Comparison of ENCODE assay signal across 7 mouse cellular contexts in genomic region chrX:13071776-13072460, GRCm38 (mm10). TPM values are rescaled to one million over a fixed set of nuclear protein-coding genes. Genes with fewer than 3 reads are reported as not detected.
DNase-seq lines count a peak whose midpoint lies in the region; ATAC-seq and TF ChIP-seq lines count a peak whose summit lies in the region.

No protein-coding gene starts in this region.

- H3K4me3 ChIP-seq in embryonic facial prominence, embryonic 12.5 days = peak overlapping the region; percentile 70
- peak overlapping the region; percentile 63 for H3K4me3 ChIP-seq in heart, adult 2 months
- peak overlapping the region; percentile 68 for H3K4me3 ChIP-seq in limb, embryonic 13.5 days
- peak overlapping the region; percentile 67 for H3K4me3 ChIP-seq in midbrain, embryonic 15.5 days
- H3K4me3 ChIP-seq in spleen, adult 2 months (ENCODE audit: extremely low read depth, insufficient read depth, insufficient read length) = peak overlapping the region; percentile 98

- TF ChIP-seq CTCF in heart, adult 2 months (IDR thresholded peaks at IDR 0.05) = no peak
- TF ChIP-seq CTCF in spleen, adult 2 months (IDR thresholded peaks at IDR 0.05; ENCODE audit: extremely low read depth, insufficient read depth, insufficient read length, insufficient replicate concordance) = no peak

- peak; percentile 83 for DNase-seq in adrenal gland, postnatal 14 days
- DNase-seq in heart, adult 2 months = peak; percentile 76 to 82
- peak; percentile 53 to 55 for DNase-seq in kidney, adult 8-10 months
- peak; percentile 53 to 62 for DNase-seq in spleen, adult 2 months (ENCODE audit: low read depth in 1 of 2, low spot score in 2 of 2)

- peak overlapping the region; percentile 22; the same call in 1 of the 2 replicates for H3K4me2 ChIP-seq in embryonic facial prominence, embryonic 12.5 days (replicated peaks)
- H3K4me2 ChIP-seq in limb, embryonic 13.5 days (replicated peaks) = peak overlapping the region; percentile 59
- peak overlapping the region; percentile 47 for H3K4me2 ChIP-seq in midbrain, embryonic 15.5 days

- no peaks in the 10 kb centered on the region for H3K79me2 ChIP-seq in heart, adult 2 months (replicated peaks; ENCODE audit: control insufficient read depth, insufficient read depth, low read length)

- H3K9me3 ChIP-seq in embryonic facial prominence, embryonic 12.5 days = no peaks in the 10 kb centered on the region
- no peaks in the 10 kb centered on the region for H3K9me3 ChIP-seq in limb, embryonic 13.5 days
- no peaks in the 10 kb centered on the region for H3K9me3 ChIP-seq in midbrain, embryonic 15.5 days

- no peak; the same call in 1 of the 2 replicates for TF ChIP-seq POLR2A in heart, adult 2 months (IDR thresholded peaks at IDR 0.05; ENCODE audit: insufficient read depth, low read depth, low read length)
- peak; percentile 3 for TF ChIP-seq POLR2A in spleen, adult 2 months (IDR thresholded peaks at IDR 0.05; ENCODE audit: low read depth, low read length)

- peak overlapping the region; percentile 81 for H3K9ac ChIP-seq in embryonic facial prominence, embryonic 12.5 days
- H3K9ac ChIP-seq in heart, adult 2 months (ENCODE audit: low read depth, low read length) = peak overlapping the region; percentile 93
- H3K9ac ChIP-seq in limb, embryonic 13.5 days = peak overlapping the region; percentile 87
- peak overlapping the region; percentile 79 for H3K9ac ChIP-seq in midbrain, embryonic 15.5 days

- H3K4me1 ChIP-seq in embryonic facial prominence, embryonic 12.5 days = no peaks in the 10 kb centered on the region; the same call in 1 of the 2 replicates
- H3K4me1 ChIP-seq in heart, adult 2 months (ENCODE audit: control insufficient read depth, insufficient read depth, low read length) = no peaks in the 10 kb centered on the region
- no peaks in the 10 kb centered on the region for H3K4me1 ChIP-seq in limb, embryonic 13.5 days
- peaks cover 3% of the 10 kb centered on the region for H3K4me1 ChIP-seq in midbrain, embryonic 15.5 days
- H3K4me1 ChIP-seq in spleen, adult 2 months (ENCODE audit: control insufficient read depth, insufficient read depth, insufficient read length) = no peaks in the 10 kb centered on the region

- TF ChIP-seq EP300 in heart, adult 2 months (IDR thresholded peaks at IDR 0.05; ENCODE audit: insufficient read depth, low read depth, low read length) = no peak

- peak; percentile 25 for ATAC-seq in embryonic facial prominence, embryonic 12.5 days (ENCODE audit: insufficient number of reproducible peaks, insufficient read depth, low FRiP score, low TSS enrichment)
- ATAC-seq in limb, embryonic 13.5 days (ENCODE audit: low FRiP score, low read depth) = peak; percentile 21; the same call in 1 of the 2 replicates
- ATAC-seq in midbrain, embryonic 15.5 days (replicated peaks) = peak; percentile 32

- intact Hi-C loops in heart, adult 2 months (cut with DNase I) = loop anchor here (2.0 to 10.0 kb wide), 3 partner anchors 209 to 397 kb away; partner anchors contain the start of genes 1810030O07Rik, Ddx3x and Med14

- peak overlapping the region; percentile 94 for H3K27ac ChIP-seq in embryonic facial prominence, embryonic 12.5 days
- peak overlapping the region; percentile 91 for H3K27ac ChIP-seq in heart, adult 2 months
- peak overlapping the region; percentile 94 for H3K27ac ChIP-seq in limb, embryonic 13.5 days
- H3K27ac ChIP-seq in midbrain, embryonic 15.5 days = peak overlapping the region; percentile 96
- H3K27ac ChIP-seq in spleen, adult 2 months (ENCODE audit: insufficient read depth, low read length) = peak overlapping the region; percentile 96

- no peaks in the 10 kb centered on the region for H3K36me3 ChIP-seq in embryonic facial prominence, embryonic 12.5 days
- H3K36me3 ChIP-seq in heart, adult 2 months (ENCODE audit: control insufficient read depth, insufficient read depth, low read length) = peaks cover 6% of the 10 kb centered on the region
- no peaks in the 10 kb centered on the region for H3K36me3 ChIP-seq in limb, embryonic 13.5 days
- H3K36me3 ChIP-seq in midbrain, embryonic 15.5 days (replicated peaks) = no peaks in the 10 kb centered on the region
- no peaks in the 10 kb centered on the region for H3K36me3 ChIP-seq in spleen, adult 2 months (ENCODE audit: control insufficient read depth, insufficient read depth, low read length)

- peaks cover 16% of the 10 kb centered on the region for H3K27me3 ChIP-seq in embryonic facial prominence, embryonic 12.5 days
- no peaks in the 10 kb centered on the region for H3K27me3 ChIP-seq in heart, adult 2 months (ENCODE audit: control insufficient read depth, insufficient read depth, low read length)
- H3K27me3 ChIP-seq in limb, embryonic 13.5 days = peaks cover 24% of the 10 kb centered on the region; the same call in 1 of the 2 replicates
- no peaks in the 10 kb centered on the region for H3K27me3 ChIP-seq in midbrain, embryonic 15.5 days (replicated peaks)
- no peaks in the 10 kb centered on the region for H3K27me3 ChIP-seq in spleen, adult 2 months (ENCODE audit: control insufficient read depth, insufficient read depth, low read length)

- 30% methylated on average over 42 of the region's 67 CpGs for WGBS in embryonic facial prominence, embryonic 12.5 days
- WGBS in heart, adult 2 months = 19% methylated on average over 63 of the region's 67 CpGs
- WGBS in limb, embryonic 13.5 days = 11% methylated on average over 53 of the region's 67 CpGs
- 26% methylated on average over 65 of the region's 67 CpGs for WGBS in midbrain, embryonic 15.5 days
- 30% methylated on average over 62 of the region's 67 CpGs for WGBS in spleen, adult 2 months

RNA-seq across cellular contexts. Expression of gene Usp9x, which starts 0.6 kb away (rescaled TPM):
- total RNA-seq in adrenal gland, postnatal 14 days (2021) = 154 and 156 TPM in 2 replicates
- 47.0 and 48.9 TPM in 2 replicates for polyA plus RNA-seq in embryonic facial prominence, embryonic 12.5 days (2016; fragmentation: Nextera tagmentation; extraction: Ambion mirVana)
- total RNA-seq in heart, adult 2 months (2021) = 100 to 1,000 TPM; 142 to 170 TPM
- 17.7 and 35.3 TPM in 2 replicates for polyA plus RNA-seq in heart, adult 2 months (2012; rRNA removed)
- 29.7 and 32.8 TPM in 2 replicates for polyA plus RNA-seq in limb, embryonic 13.5 days (2015; fragmentation: Nextera tagmentation; extraction: Ambion mirVana)
- polyA plus RNA-seq in midbrain, embryonic 15.5 days (2015; fragmentation: Nextera tagmentation; extraction: Ambion mirVana) = 39.3 and 41.6 TPM in 2 replicates
- polyA plus RNA-seq in spleen, adult 2 months (2012; rRNA removed) = 4.8 and 4.9 TPM in 2 replicates

Comparison
In these comparisons a context has a peak if more than half of its experiments do, and no peak if none do; other contexts are left out.
1. Peak in every context shown above with its lines: DNase-seq, ATAC-seq, H3K4me3 ChIP-seq and H3K27ac ChIP-seq.